Mouse (Mus musculus) frontal cortex, postnatal 36 days (tissue): ENCODE measurements at regions not wholly inside any gene's neighbourhood (a gene's known extent, or its start where the extent isn't known, plus 50 kb on each side); places are given as distances from the start of the nearest gene placed in this dataset.

ENCODE experiments used
- DNase-seq, 2 experiments: peaks; one replicate each; pipeline ENCODE4 v3.0.0; 2022; ENCODE audit warnings: low spot score in 2 of 2

DNA sequence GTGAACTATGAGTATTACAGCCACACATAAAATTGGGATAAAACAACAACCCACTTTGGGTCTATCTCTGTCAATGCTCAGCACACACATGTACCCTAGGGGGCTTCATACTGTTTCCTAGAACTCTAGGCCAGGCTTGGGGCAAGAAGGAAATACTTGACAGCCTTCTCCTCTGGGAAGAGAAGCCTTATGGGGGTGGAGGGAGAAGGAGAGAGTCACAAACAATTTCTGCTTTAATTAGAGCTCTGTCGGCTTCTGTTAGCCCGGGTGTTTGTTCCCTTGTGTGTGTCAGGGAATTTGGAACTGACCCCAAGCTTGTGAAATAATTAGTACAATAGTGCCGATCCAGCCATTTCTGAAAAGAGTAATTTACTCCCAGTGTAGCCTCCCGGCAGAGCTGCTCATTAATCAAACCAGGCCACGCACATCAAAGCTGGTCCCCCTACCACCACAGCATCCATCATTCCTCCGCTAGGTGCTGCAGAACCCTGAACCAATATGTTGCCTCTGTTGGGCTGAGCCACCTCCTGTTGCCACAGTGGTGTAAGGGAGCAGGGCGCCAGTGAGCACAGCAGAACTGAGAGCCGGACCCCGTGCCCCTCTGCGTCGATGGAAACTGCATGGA, 307.3 kb downstream of the Tmem114 start:
- DNase-seq, result peak in 1 of 2 experiments; percentile 11

DNA sequence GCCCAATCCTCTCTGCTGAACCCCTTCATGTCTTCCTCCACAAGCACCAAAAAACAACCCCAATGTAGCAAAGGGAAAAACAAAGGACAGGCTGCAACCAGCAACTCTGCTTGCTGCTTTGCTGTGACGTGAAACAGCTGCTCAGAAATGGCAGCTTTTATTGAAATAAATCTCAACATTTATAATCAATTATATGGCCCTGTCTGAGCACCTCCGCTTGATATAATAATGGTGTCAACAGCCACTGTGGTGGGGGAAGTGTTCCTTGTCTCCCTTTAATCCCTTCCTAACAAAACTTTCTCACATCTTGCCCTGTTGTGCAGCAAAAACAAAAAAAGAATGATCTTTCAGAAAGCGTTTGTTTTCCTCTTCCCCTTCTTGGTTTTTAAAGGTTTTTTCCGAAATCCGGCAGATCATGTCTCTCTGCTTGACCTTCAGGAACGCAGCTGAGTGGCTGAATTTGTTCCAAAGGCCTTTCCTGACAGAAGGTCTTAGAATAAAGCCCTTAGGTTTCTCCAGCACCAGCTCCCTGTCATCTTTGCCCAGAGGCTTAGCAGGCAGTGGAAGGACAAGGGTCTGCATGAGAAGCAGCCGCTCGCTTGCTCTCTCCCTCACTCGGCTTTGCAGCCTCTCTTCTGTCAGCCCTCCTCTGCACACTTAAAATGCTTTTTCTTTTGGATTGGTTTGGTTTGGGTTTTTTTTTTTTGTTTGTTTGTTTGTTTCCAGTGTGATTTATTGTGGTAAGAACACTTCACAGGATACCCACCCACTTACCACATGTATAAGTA, 313.4 kb downstream of the Tmem114 start:
- no peak for DNase-seq

GRCm38 (mm10) chr16:8108141-8109122, 316.5 kb downstream of the Tmem114 start:
- peak; percentile 23 to 40 for DNase-seq

DNA sequence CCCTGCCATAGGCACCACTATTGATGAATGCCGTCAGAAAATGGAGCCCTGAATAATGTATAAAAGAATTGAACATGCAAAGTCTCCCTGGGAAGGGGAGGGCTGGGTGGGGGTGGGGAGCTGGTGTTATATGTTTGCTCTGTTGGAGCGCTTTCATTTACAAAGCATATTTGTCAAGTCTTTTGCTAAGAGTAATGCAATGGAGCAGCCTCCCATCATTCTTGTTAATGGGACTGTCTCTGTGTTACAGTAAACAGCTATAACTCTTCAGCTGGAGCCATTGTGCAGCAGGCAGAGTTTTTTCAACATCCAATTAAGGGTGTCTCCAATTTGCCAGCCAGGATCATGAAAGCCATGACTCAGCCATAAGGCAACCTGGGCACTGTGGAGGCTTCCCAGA, 345.9 kb downstream of the Tmem114 start:
- no peak for DNase-seq

DNA sequence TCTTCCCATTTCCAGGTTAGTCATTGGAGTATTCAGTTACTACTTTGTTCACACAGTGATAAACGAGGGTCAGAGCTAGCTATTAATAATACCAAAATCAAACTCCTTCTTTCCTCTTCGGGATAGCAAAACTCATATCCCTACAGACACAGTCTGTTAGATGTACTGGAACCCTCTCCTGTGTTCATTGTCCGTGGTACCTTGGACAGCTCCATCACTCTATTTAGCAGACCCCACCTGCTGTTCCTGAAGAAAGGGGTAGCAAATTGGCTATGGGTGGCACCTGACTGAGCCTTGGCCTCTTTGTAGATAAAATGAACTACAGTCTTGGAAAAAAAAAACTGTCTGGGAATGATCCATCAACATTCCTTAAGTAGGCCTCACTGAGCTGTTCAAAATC, 346.5 kb downstream of the Tmem114 start:
- DNase-seq, result no peak

DNA sequence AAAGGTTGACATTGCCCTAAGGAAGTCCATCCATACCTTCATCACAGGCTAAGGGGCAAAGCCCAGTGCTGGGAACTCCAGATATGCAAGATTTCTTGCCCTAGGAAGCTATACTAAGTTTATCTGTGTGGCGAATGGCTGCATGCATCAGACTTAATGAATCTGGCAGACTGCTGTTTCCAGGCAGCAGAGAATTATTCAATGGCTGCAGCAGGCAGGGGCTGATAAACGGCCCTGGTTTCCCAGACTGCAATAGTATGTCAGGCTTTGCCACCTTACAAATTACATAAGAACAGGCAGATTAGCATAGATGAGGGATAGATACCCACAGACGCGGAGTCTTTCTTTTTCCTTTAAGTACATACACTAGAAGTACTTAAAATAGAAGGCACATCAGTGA, 350.2 kb downstream of the Tmem114 start:
- DNase-seq, result peak; percentile 2 to 6

DNA sequence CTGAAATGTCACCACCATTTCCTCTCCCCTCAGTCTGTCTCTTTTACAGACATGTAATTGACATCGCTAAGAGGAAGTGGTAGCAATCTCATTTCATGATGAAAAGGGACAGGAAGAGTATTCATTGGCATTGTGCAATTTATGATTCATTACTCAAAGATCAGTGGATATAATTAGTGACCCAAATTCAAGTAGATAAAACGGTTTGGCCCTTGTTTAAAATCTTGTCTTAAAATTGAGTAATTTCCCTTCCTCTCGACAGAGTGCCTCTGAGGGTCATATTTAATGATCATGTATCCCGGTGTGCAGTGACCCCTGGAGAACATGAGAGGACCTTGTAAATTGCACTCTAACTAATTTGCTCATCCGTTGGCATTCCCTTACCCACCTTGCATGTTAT, 371.0 kb downstream of the Tmem114 start:
- DNase-seq, result no peak

DNA sequence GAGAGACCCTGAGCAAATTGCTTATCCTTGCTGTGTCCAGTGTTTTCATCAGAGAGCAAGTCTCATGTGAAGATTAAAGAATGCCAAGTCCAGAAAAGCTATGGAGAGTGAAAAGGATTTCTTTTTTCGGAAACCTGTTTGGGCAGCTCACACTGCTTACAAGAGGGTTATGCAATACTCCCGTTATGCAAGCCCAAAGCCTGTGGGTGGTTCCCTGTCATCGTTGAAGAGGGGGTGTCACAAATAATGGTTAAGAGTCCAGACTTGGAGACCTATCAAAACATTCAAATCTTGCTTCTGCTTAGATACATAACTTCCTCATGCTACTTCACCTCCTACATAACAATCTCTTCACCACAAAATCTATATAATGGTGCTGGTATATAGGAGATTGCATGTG, 416.0 kb downstream of the Tmem114 start:
- peak; percentile 68 to 89 for DNase-seq

- DNase-seq, result no peak
These were observed 418.3 kb downstream of the Tmem114 start for GRCm38 (mm10) chr16:8006631-8007030.

- peak; percentile 26 to 64 for DNase-seq
These were observed 422.4 kb downstream of the Tmem114 start for GRCm38 (mm10) chr16:8002339-8003089.

DNA sequence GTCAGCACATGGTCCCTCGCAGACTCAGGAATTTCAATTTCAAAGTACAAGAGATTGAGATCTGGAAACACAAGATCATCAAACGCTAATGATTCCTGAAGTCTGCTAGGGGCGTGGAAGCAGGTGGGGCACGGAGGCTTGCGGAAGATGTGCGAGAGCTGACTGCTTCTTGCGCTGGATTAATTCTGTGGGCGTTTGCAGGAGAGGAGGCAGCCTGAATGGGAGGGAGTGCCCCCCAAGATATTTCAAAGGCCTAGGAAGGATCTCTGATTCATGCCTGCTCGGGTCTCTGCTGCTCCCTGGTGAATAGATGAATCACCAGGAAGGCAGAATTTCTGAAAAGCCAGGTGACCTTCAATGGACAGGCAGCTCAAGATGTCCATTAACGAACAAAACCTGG, 442.1 kb downstream of the Tmem114 start:
- DNase-seq, result no peak

DNA sequence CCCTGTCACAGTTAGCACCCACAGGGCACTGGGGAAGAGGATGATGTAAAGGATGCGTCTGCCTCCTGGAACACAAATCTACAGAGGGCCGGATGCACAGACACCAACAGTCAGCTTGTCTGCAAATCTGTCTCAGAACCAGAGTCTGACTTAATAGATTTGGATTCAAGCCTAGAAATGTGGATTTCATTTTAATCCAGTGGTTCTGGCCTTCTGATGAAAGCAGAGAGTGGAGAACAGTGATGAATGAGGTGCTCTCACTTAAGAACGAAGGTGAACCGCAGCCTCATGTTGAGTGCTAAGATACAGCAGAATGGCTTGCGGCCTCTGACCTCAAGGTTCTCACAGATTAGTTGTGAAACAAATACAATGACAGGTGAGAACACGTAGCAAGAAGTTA, 446.5 kb downstream of the Tmem114 start:
- no peak for DNase-seq

DNA sequence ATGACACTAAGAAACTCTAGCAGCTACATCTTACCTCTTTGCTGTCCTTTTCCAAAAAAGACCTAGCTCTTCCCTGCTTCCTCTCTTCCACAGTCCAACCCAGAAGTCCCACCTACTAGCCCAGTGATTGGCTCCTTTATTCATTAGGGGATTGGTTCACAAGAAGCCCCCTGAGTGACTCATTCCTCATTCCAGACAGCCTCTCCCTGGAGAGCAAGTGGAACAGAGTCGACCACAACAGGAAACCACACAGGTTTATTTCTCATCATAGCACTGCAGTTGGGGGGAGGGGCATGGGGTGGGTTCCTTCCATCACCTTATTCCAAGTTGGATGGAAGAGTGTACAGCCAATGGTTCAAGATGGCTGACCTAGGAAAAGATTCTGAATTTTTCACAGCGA, 473.3 kb downstream of the Tmem114 start:
- no peak for DNase-seq

GRCm38 (mm10) chr16:7942333-7942732, 482.6 kb downstream of the Tmem114 start:
- no peak for DNase-seq

GRCm38 (mm10) chr16:7937167-7937566, 487.8 kb downstream of the Tmem114 start:
- DNase-seq, result no peak

DNA sequence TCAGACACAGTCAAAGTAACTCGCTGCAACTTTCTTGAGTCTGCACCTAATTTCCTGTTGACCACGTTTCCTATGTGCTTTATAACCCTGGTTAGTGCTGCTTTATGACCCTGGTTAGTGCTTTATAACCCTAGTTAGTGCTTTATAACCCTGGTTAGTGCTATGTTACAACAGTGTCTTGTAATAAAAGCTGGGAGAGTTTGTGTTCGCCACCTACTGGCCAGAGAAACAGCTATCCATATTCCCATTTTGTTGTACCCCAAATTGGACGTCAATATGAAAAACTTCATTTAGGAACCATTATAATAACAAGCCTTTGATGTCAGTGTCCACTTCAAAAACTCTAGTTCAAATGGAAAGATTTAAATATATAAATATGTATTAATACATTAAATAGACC, 492.6 kb downstream of the Tmem114 start:
- DNase-seq, result peak in 1 of 2 experiments; percentile 12

- DNase-seq, result no peak
These were observed 493.3 kb downstream of the Tmem114 start for GRCm38 (mm10) chr16:7931676-7932075.

- peak; percentile 17 to 56 for DNase-seq
These were observed 495.8 kb downstream of the Tmem114 start for GRCm38 (mm10) chr16:7929112-7929511.

DNA sequence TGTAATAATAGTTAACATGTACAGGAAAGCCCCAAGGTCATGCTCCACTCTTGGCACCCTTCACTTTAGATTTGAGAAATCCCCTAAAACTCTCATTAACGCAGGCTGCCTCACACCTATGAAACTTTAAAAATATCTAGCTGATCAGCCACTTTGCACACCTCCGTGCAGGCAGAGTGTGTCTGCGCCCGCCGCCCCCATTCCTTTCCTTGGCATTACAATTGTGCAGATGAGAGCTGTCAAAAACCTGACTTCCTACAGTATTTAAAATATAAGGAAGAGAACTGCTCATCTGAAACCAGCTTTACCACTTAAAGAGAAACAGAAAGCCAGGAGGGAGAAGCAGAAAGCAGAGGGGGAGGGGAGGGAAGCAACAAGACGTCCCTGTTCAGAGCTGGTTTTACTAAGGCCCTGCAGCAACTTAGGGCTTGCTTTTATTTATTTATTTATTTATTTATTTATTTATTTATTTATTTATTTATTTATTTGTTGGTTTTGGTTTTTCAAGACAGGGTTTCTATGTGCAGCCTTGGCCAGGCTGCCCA, 496.5 kb downstream of the Tmem114 start:
- DNase-seq, result peak; percentile 28 to 39

DNA sequence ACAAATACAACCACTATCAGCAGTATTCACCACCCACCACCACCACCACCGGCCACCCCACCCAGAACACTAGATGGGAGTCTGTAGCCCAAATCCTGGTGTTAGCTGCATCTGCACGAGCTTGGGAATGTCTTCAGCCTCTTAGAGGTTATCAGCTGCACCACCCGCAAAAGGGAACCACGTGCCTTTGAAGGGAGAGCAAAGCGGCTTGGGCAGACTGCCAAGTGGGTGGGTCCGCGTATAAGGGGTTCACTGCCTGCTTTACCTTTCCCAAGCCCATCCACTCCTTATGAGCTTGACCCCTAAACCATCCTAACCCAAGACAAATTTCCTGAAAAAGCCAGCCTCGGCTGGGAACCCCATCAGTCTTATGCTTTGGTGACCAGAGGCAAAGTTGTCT, 497.2 kb downstream of the Tmem114 start:
- DNase-seq, result peak in 1 of 2 experiments; percentile 8

DNA sequence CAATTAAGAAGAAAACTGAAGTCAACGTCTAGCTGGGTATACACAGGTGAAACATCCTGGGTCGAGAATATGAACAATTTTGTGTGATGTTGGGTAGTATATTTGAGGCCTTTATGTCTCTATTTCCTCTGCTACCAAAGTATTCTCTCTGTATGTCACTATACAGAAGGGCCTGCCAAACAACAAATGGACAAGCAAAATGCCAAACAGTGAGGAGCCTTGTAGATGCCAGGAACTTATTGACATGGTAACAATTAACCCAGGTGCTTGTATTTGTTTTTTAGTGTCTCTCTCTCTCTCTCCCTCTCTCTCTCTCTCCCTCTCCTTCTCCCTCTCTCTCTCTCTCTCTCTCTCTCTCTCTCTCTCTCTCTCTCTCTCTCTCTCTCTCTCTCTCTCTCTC, 529.1 kb downstream of the Tmem114 start:
- no peak for DNase-seq
